25 mouse cellular contexts compared by ENCODE assay signal in the genomic region with DNA sequence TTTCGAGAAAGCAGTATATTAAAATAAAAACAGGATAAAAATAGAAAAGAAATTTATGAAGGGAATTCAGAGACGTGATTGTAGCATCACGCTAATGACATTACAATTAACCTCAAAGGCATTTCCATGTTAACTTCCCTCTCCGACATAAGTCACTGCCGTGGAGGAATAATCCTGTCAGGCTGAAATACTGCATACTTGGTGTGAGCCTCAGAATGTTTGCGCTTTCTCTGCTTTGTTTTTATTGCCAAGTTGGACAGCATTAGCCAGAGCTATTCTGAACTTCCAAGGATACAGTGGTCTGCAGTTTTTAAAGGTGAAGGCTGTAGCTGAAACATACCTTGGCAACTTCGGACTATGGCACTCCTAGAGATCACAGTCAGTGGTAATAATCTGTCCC.
A peak's percentile ranks its signal among the peaks of the same experiment; 100 is the strongest.
DNase-seq lines count a peak whose midpoint lies in the region; ATAC-seq and TF ChIP-seq lines count a peak whose summit lies in the region.
"Had no signal": no experiment of that assay in that cellular context is flagged by ENCODE, and none has a peak within 500 bp of the region (broad histone marks: within the 10 kb centered on the region; RNA-seq: fewer than 3 reads in every experiment).

No protein-coding gene starts in this region.

- H3K9me3 ChIP-seq in kidney, embryonic 15.5 days (replicated peaks) = no peaks in the 10 kb centered on the region
- no peaks in the 10 kb centered on the region for H3K9me3 ChIP-seq in limb, embryonic 12.5 days
- H3K9me3 ChIP-seq: embryonic facial prominence, embryonic 12.5 days; forebrain, embryonic 13.5 days; liver, embryonic 13.5 days; megakaryocyte, embryonic 14.5 days; midbrain, embryonic 13.5 days had no signal

- peak overlapping the region; percentile 58; the same call in 1 of the 2 replicates for H3K27ac ChIP-seq in kidney, embryonic 15.5 days
- peak overlapping the region; percentile 72; the same call in 1 of the 2 replicates for H3K27ac ChIP-seq in embryonic fibroblast, embryonic 13.5 days (ENCODE audit: insufficient read depth, low read length)
- H3K27ac ChIP-seq in limb, embryonic 12.5 days = peak overlapping the region; percentile 5; the same call in 1 of the 2 replicates
- H3K27ac ChIP-seq: embryonic facial prominence, embryonic 12.5 days; forebrain, embryonic 13.5 days; heart, adult 2 months; hindbrain, embryonic 14.5 days; left cerebral cortex, adult 2 months; liver, embryonic 13.5 days; midbrain, embryonic 13.5 days had no signal

- no peaks in the 10 kb centered on the region for H3K36me3 ChIP-seq in kidney, embryonic 15.5 days
- H3K36me3 ChIP-seq in limb, embryonic 12.5 days = no peaks in the 10 kb centered on the region
- H3K36me3 ChIP-seq: embryonic facial prominence, embryonic 12.5 days; liver, embryonic 13.5 days; midbrain, embryonic 13.5 days had no signal

- no peak overlapping the region for H3K4me3 ChIP-seq in kidney, embryonic 15.5 days (replicated peaks)
- no peak overlapping the region for H3K4me3 ChIP-seq in embryonic fibroblast, embryonic 13.5 days (ENCODE audit: insufficient read depth, low read length)
- no peak overlapping the region for H3K4me3 ChIP-seq in limb, embryonic 12.5 days (replicated peaks)
- H3K4me3 ChIP-seq: embryonic facial prominence, embryonic 12.5 days; erythroblast, embryonic 14.5 days; forebrain, embryonic 13.5 days; heart, adult 2 months; left cerebral cortex, adult 2 months; liver, embryonic 13.5 days; megakaryocyte, embryonic 14.5 days; midbrain, embryonic 13.5 days had no signal

- no peak for TF ChIP-seq POLR2A in embryonic fibroblast, embryonic 13.5 days (IDR thresholded peaks at IDR 0.05; ENCODE audit: low read depth, low read length)

- intact Hi-C loops in left cerebral cortex, postnatal 10 days (cut with DNase I) = no loop called here

- ATAC-seq in kidney, embryonic 15.5 days (replicated peaks; ENCODE audit: low FRiP score) = peak; percentile 66
- no peak for ATAC-seq in limb, embryonic 12.5 days (ENCODE audit: insufficient number of reproducible peaks, insufficient read depth, low FRiP score, low TSS enrichment, low read depth)
- ATAC-seq: CD4-positive, CD25-positive, alpha-beta regulatory T cell, adult 4 months; forebrain, embryonic 13.5 days; inflammation-experienced regulatory T-cells, adult 6 months; midbrain, embryonic 13.5 days had no signal

- H3K4me1 ChIP-seq in kidney, embryonic 15.5 days = peaks cover 26% of the 10 kb centered on the region
- H3K4me1 ChIP-seq in embryonic fibroblast, embryonic 13.5 days (ENCODE audit: control insufficient read depth, insufficient read depth, low read length) = peaks cover 17% of the 10 kb centered on the region
- H3K4me1 ChIP-seq in limb, embryonic 12.5 days (replicated peaks) = peaks cover 34% of the 10 kb centered on the region
- H3K4me1 ChIP-seq: embryonic facial prominence, embryonic 12.5 days; forebrain, embryonic 13.5 days; liver, embryonic 13.5 days; midbrain, embryonic 13.5 days had no signal

- 23% methylated on average over 7 of the region's 7 CpGs for WGBS in kidney, embryonic 15.5 days
- 44% methylated on average over 7 of the region's 7 CpGs for WGBS in limb, embryonic 12.5 days

- DNase-seq in adrenal gland, postnatal 36 days = peak; percentile 2 to 13
- DNase-seq in adrenal gland, postnatal 4 days (ENCODE audit: low spot score in 2 of 2) = no peak
- no peak for DNase-seq in kidney, adult 8-10 months
- no peak for DNase-seq in left cerebral cortex, postnatal 10 days (ENCODE audit: extremely low spot score in 1 of 2, low spot score in 2 of 2)
- DNase-seq: cerebellum, adult 2 months; cerebellum, postnatal 25 days; gastrocnemius, postnatal 14 days; heart, adult 2 months; heart, postnatal 36 days; layer of hippocampus, adult 9-11 months; left cerebral cortex, postnatal 4 days; liver, embryonic 13.5 days; lung, adult 2 months had no signal

- peak overlapping the region; percentile 4; the same call in 1 of the 2 replicates for H3K4me2 ChIP-seq in kidney, embryonic 15.5 days
- H3K4me2 ChIP-seq in limb, embryonic 12.5 days = no peak overlapping the region
- H3K4me2 ChIP-seq: embryonic facial prominence, embryonic 12.5 days; forebrain, embryonic 13.5 days; hindbrain, embryonic 14.5 days; liver, embryonic 13.5 days; midbrain, embryonic 13.5 days had no signal

- no peak for TF ChIP-seq CTCF in embryonic fibroblast, embryonic 13.5 days (IDR thresholded peaks at IDR 0.05; ENCODE audit: borderline replicate concordance, insufficient read depth, low read length)

- H3K9ac ChIP-seq in kidney, embryonic 15.5 days = no peak overlapping the region
- no peak overlapping the region for H3K9ac ChIP-seq in limb, embryonic 12.5 days (replicated peaks)
- H3K9ac ChIP-seq: embryonic facial prominence, embryonic 12.5 days; forebrain, embryonic 13.5 days; hindbrain, embryonic 14.5 days; liver, embryonic 13.5 days; midbrain, embryonic 13.5 days had no signal

- H3K27me3 ChIP-seq in kidney, embryonic 15.5 days = no peaks in the 10 kb centered on the region
- no peaks in the 10 kb centered on the region for H3K27me3 ChIP-seq in limb, embryonic 12.5 days
- H3K27me3 ChIP-seq: embryonic facial prominence, embryonic 12.5 days; forebrain, embryonic 13.5 days; liver, embryonic 13.5 days; midbrain, embryonic 13.5 days had no signal

Comparison
In these comparisons a context has a peak if more than half of its experiments do, and no peak if none do; other contexts are left out.
1. DNase-seq: peak in adrenal gland, postnatal 36 days (2 of 2); none in adrenal gland, postnatal 4 days (0 of 2), kidney, adult 8-10 months (0 of 2) and left cerebral cortex, postnatal 10 days (0 of 2).
2. H3K27ac ChIP-seq: peak in every context shown above with its lines; median percentile 72 in embryonic fibroblast, embryonic 13.5 days; 58 in kidney, embryonic 15.5 days; 5 in limb, embryonic 12.5 days.